Comparison of ENCODE assay signal across 7 mouse cellular contexts in the genomic region with DNA sequence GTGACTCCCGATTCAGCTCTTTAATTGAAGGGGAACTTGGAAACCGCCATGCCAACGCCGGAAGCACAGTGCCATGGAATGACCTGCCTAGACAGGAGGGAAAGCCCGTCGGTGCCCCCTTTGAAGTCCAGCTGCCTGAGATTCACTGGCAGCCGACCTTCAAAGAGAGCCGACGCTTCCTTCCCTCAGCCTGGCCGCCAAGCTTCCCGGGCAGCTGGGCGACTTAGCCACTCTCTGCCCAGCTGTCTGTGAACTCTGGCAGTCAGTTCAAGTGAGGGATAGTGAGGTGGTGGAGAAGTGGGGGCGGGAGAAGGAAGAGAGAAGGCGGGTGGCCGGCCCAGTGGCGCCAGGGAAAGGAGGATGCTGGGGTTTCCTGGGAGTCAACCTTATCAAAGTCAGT.
DNase-seq lines count a peak whose midpoint lies in the region; ATAC-seq and TF ChIP-seq lines count a peak whose summit lies in the region.

No protein-coding gene starts in this region.

- no peak overlapping the region for H3K27ac ChIP-seq in testis, adult 2 months (ENCODE audit: control insufficient read depth, insufficient read depth, low read depth, low read length)
- no peak overlapping the region for H3K27ac ChIP-seq in limb, embryonic 13.5 days
- no peak overlapping the region for H3K27ac ChIP-seq in forebrain, embryonic 15.5 days (replicated peaks)

- TF ChIP-seq POLR2A in testis, adult 2 months (IDR thresholded peaks at IDR 0.05; ENCODE audit: control insufficient read depth, low read depth, low read length), result no peak

- H3K9ac ChIP-seq in limb, embryonic 13.5 days, result no peak overlapping the region
- no peak overlapping the region for H3K9ac ChIP-seq in forebrain, embryonic 15.5 days (replicated peaks)

- intact Hi-C loops in gastrocnemius, postnatal 36 days (cut with DNase I), result no loop called here

- no peaks in the 10 kb centered on the region for H3K27me3 ChIP-seq in testis, adult 2 months (ENCODE audit: control insufficient read depth, insufficient read depth, low read length)
- H3K27me3 ChIP-seq in limb, embryonic 13.5 days, result no peaks in the 10 kb centered on the region
- H3K27me3 ChIP-seq in forebrain, embryonic 15.5 days, result no peaks in the 10 kb centered on the region

- ATAC-seq in limb, embryonic 13.5 days (ENCODE audit: low FRiP score, low read depth), result peak; percentile 49; the same call in 1 of the 2 replicates
- ATAC-seq in forebrain, embryonic 15.5 days (replicated peaks), result no peak

- WGBS in limb, embryonic 13.5 days, result 23% methylated on average over 16 of the region's 16 CpGs
- 65% methylated on average over 16 of the region's 16 CpGs for WGBS in forebrain, embryonic 15.5 days

- no peaks in the 10 kb centered on the region for H3K9me3 ChIP-seq in limb, embryonic 13.5 days
- no peaks in the 10 kb centered on the region for H3K9me3 ChIP-seq in forebrain, embryonic 15.5 days

- H3K4me2 ChIP-seq in limb, embryonic 13.5 days (replicated peaks), result peak overlapping the region; percentile 45
- no peak overlapping the region for H3K4me2 ChIP-seq in forebrain, embryonic 15.5 days (replicated peaks)

- peak overlapping the region; percentile 17 for H3K4me3 ChIP-seq in testis, adult 2 months (ENCODE audit: control insufficient read depth, low read depth, low read length)
- H3K4me3 ChIP-seq in limb, embryonic 13.5 days, result peak overlapping the region; percentile 5; the same call in 1 of the 2 replicates
- H3K4me3 ChIP-seq in forebrain, embryonic 15.5 days, result no peak overlapping the region

- no peak for DNase-seq in testis, postnatal 10 days (ENCODE audit: low spot score)
- DNase-seq in gastrocnemius, postnatal 36 days, result peak; percentile 27 to 34
- DNase-seq in skeletal muscle tissue, adult 2 months (ENCODE audit: low read depth, low spot score), result peak; percentile 68
- no peak for DNase-seq in spleen, adult 12 weeks (ENCODE audit: low spot score)

- no peak for TF ChIP-seq CTCF in testis, adult 2 months (IDR thresholded peaks at IDR 0.05; ENCODE audit: control insufficient read depth, insufficient read depth, insufficient replicate concordance, low read depth, low read length)

- H3K36me3 ChIP-seq in testis, adult 2 months (ENCODE audit: control insufficient read depth, insufficient read depth, low read length), result no peaks in the 10 kb centered on the region
- H3K36me3 ChIP-seq in limb, embryonic 13.5 days, result no peaks in the 10 kb centered on the region
- H3K36me3 ChIP-seq in forebrain, embryonic 15.5 days, result no peaks in the 10 kb centered on the region

- H3K4me1 ChIP-seq in testis, adult 2 months (ENCODE audit: control insufficient read depth, insufficient read depth, low read length), result peaks cover 5% of the 10 kb centered on the region
- H3K4me1 ChIP-seq in limb, embryonic 13.5 days, result peaks cover 24% of the 10 kb centered on the region
- H3K4me1 ChIP-seq in forebrain, embryonic 15.5 days, result no peaks in the 10 kb centered on the region

Comparison
In these comparisons a context has a peak if more than half of its experiments do, and no peak if none do; other contexts are left out.
1. DNase-seq: peak in gastrocnemius, postnatal 36 days (2 of 2) and skeletal muscle tissue, adult 2 months (single experiment); none in testis, postnatal 10 days (single experiment) and spleen, adult 12 weeks (single experiment).